Mouse (Mus musculus) adrenal gland, postnatal 25 days (tissue): ENCODE data around the gene Aldh3b2. TPM values are rescaled to one million over a fixed set of nuclear protein-coding genes. Genes with fewer than 3 reads are reported as not detected.
A peak's percentile ranks its signal among the peaks of the same experiment; 100 is the strongest.
"Not testable (repeated sequence)": the region's sequence is repeated elsewhere in the genome, so short reads cannot be mapped to it uniquely, and the experiment has no call there.

Experiments used
- DNase-seq: peaks from one replicate; pipeline ENCODE4 v3.0.0; 2021; ENCODE audit warnings: mixed read lengths
- total RNA-seq: library from RNA; stranded (reverse); gene quantifications from 2 replicates; pipeline ENCODE4 v1.2.3, GENCODE M21; 2021

The Aldh3b2 gene
- total RNA-seq, 1 experiment from 2014 or later, result 11.6 TPM

DNA sequence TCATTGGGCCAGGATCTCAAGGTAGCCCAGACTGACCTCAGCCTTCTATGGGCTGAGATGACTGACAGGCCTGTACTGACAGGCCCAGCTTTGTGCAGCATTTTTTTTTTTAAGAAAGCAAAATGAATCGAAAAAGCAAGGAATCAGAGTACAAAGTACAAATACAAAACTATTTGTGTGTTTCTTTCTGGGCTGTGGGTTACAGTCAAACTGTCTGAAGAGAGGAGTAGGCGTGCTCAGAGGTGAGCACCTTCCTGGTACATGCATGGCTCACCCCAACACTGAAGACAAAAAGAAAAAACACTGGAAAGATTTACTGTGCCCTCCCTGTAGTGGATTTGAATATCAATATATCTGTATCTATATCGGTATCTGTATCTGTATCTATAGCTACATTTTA lies 24.3 kb upstream of the Aldh3b2 start:
- DNase-seq, result no peak

GRCm38 (mm10) chr19:3948546-3948945 lies 23.6 kb upstream of the Aldh3b2 start:
- DNase-seq, result no peak

DNA sequence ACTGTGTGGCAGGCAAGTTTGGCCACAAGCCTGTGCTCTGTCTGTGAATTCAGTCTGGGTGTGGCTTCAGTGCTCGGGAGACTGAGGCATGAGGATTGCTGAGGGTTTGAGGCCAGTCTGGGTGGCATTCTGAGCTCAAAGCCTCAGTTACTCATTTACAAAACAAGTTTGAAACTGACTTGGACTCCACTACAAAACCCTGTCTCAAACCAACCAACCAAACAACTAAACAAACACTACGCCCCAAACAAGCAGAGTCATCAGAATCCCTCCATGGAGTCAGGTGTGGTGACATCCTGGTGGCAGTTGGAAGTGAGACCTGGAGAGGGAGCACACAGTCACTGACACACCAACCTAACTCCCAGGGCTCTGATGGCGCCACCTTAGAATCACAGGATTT lies 21.8 kb upstream of the Aldh3b2 start:
- DNase-seq, result no peak

GRCm38 (mm10) chr19:3951461-3951860 lies 20.7 kb upstream of the Aldh3b2 start:
- no peak for DNase-seq

DNA sequence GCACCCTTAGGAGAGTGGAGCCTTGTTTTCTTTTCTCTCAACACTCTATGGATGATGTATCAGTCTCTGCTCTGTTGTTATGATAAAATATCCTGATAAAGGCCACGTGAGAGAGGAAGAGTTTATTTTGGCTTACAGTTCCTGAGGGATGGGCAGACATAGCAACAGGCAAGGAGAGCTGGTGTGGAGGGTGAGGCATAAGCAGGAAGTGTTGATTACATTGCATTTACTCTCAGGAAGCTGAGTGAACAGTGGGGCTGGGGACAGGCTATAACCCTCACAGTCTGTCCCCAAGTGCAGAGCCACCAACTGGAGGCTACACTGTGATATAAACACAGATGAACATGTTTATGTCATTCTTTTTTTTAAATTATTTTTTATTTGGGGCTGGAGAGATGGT lies 20.0 kb upstream of the Aldh3b2 start:
- no peak for DNase-seq

DNA sequence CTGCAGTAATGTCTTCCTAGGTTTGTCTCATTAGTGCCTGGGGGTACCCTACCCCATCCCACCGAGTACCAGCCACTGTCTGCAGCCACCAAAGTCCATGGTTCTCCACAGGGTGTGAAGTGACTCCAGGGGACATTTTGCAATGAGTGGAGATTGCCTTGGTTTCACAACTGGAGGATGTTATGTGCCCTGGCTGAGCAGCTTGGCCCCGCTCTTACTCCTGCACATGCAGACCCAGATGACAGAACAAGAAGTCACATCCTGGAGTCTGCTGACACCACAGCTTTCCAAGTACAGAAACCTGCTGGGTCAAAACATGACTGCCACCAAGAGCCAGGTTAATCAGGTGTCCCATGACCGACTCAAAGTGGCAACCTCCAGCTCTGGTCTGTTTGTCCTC lies 17.1 kb upstream of the Aldh3b2 start:
- DNase-seq, result no peak

DNA sequence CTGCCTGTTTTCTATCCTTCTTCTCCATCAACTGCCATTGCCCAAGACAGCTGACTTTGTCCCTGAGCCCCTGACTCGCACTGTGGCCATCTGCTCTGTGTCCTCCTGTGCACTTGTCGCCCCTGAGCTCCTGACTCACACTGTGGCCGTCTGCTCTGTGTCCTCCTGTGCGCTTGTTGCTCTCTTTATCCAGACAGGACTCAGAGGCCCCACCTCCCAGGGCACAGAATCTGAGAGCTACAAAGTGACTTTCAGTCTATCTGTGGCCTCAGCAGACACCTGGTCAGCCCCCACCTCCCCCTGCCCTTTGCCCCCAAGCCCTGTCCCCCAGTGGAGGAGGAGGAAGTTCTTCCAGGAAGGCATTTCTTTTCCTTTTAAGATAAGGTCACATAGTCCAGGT lies 16.3 kb upstream of the Aldh3b2 start:
- DNase-seq, result no peak

DNA sequence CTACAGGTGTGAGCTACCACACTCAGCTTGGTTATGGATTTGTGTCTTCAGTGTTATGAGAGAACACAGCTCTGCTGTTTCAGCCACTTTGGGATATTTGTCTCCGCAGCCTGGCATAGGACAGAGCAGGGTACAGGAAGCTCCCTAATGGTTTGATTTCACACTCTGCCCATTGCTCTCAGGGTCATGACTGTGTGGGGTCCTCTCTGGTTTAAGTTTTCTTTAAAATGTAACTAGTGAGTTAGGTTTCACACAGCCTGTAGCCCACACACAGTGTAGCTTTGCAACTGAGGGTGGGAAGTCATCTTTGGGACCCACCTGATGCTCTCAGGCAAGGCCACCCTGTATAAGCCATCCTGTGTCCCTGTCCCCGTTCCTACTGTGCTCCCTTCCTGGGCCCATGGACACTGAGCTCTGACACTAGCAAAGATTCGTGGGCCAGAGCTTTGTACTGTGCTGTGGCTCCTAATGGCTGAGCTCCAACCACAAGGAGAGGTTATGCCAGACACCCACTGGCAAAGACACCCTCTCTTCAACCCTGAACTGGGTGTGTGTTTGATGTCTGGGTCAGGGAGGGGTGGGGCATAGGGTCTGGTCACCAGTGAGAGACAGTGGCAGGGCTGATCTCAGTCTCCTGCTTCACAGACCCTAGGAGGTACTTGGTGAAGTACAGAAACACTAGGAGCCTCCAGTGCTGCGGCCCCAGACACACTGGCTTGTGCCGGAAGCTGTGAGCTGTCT lies 14.7 kb upstream of the Aldh3b2 start:
- not testable (repeated sequence) for DNase-seq

DNA sequence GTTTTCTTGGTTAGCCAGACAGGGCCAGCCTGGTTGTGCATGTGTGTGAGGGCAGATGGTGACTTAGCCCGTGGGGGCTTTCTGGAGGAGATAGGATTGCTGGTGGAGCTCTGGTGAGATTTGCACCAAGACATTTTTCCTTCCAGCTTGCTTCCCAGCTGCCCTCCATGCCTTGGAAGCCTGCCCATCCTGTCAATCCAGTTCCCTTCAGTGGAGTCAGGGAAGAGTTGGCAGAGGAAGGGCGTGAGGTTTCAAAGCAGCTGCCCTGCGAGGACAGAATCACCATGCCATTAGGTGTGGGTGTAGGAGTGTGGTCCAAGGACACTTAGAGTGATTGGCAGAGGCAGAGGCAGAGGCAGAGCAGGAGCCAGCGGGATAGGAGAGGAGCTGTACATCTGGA lies 13.7 kb upstream of the Aldh3b2 start, which contains the start of gene Aldh3b3:
Gene Aldh3b3, plus strand, starts transcription at position 176 of the 400 bp plus-strand sequence.
- DNase-seq, result no peak

- DNase-seq, result no peak
Measured at GRCm38 (mm10) chr19:3959030-3959429, 13.1 kb upstream of the Aldh3b2 start.

- no peak for DNase-seq
Measured at GRCm38 (mm10) chr19:3960211-3960610, 11.9 kb upstream of the Aldh3b2 start.

GRCm38 (mm10) chr19:3961805-3962204 lies 10.3 kb upstream of the Aldh3b2 start:
- not testable (repeated sequence) for DNase-seq

GRCm38 (mm10) chr19:3962469-3962868 lies 9.7 kb upstream of the Aldh3b2 start:
- no peak for DNase-seq

GRCm38 (mm10) chr19:3964030-3964429 lies 8.1 kb upstream of the Aldh3b2 start:
- no peak for DNase-seq

DNA sequence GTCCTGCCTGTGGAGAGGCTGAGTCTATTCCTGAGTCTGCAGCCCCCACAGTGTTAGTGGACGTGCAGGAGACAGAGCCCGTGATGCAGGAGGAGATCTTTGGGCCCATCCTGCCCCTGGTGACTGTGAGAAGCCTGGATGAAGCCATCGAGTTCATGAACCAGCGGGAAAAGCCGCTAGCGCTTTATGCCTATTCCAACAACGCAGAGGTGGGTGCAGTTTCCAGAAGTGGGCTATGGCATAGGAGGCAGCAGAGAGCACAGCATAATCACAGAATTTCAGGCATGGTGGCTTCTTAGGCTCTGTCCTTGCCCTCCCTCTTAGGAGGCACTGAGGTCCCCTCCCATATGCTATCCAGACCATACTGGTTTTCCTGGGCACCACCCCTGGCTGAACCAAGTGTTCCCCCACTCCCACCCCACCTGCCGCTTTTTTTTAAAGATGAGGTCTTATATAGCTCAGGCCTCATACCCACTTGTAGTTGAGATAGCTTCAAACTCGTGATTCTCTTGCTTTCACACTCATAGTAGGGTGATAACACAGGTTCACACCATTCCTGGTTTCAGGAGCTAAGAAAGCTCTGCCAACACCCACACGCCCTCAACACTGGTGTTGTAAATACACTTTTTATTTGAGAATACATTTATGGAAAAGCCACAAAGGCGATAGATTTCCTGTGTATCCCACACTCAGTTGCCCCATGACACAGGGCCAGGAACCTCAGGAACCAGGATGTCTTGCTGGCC lies 5.6 kb upstream of the Aldh3b2 start:
- DNase-seq, result no peak

- no peak for DNase-seq
Measured at GRCm38 (mm10) chr19:3967258-3967657, 4.9 kb upstream of the Aldh3b2 start.

DNA sequence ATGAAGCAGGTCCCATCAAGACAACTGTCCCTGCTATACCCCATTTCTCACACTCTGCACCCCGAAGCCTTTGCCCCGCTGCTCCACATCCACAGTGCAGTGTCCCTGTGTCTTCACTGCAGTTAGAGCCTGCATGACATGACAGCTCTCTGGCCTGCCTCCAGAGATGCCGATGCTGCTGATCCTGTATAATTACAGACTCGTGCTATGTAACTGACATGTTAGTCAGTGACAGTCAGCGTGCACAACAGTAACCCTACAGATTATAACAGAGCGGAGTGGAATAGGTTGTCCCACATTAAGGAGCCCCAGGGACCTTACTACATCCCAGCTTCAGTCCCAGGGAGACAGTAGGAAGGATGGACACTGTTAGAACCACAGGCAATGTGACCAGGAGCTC lies 2.5 kb downstream of the Aldh3b2 start:
- not testable (repeated sequence) for DNase-seq

DNA sequence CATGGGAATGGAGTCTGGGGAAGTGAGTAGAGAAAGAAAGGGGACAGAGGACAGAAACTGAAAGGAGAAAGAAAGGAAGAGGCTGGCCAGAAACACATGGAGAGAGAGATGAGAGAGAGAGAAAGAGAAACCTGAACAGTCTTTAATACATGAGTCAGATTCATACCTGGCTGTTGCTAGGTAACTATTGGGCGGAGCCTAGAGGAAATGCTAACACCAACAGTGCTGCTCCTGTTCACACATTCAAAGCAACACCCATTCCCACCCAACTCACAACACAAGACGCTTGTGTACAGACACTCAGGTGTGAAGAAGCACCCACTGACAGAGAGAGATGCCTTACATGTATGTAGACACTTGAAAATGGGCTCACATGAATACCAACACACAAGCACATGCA lies 3.7 kb downstream of the Aldh3b2 start:
- no peak for DNase-seq

- DNase-seq, result peak; percentile 63
Measured at GRCm38 (mm10) chr19:3980309-3980708, 8.2 kb downstream of the Aldh3b2 start.

DNA sequence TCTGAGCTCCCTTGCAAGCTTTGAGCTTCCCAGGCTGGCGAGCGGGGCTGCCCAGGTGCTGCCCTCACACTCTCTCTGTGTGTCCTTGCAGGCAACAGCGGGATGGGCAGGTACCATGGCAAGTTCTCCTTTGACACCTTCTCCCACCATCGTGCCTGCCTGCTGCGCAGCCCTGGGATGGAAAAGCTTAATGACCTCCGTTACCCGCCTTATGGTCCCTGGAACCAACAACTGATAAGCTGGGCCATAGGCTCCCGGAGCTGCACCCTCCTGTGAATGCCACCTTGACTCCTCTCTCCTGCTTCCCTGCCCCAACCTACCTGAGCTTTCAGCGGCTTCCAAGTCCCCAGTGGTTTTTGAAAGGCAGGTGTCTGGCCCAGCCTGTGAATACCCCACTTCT lies 8.8 kb downstream of the Aldh3b2 start:
- DNase-seq, result no peak

DNA sequence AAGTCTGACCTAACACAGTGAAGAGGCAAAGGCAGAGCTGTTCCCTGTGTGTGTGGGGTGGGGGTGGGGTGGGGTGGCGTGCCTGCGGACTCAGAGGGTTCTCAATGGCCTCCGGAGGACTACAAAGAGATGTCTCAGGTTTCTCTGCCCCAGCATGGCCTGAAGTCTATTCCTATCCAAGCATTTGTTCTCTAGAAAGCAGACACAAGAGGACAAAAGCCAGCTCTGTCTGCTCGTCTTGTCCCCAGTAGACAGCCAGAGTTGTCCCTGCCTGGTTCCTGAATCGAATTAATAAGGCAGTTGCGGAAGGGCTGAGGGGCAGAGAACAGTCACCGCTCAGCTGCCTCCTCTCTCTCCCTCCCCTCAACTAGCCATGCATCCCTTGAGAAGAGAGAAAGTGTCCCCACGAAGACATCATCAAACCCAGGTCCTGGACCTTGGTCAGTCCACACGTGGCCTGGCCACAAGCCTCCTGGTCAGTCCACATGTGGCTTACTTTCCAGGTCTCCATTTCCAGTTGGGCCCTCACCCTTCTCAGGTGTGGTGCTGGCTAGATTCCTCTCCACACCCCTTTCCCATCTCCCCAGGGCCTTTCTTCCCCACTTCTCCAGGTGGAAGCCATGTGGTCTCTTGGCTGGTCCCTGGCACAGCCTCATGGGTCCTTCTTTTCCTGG lies 11.5 kb downstream of the Aldh3b2 start:
- DNase-seq, result no peak

GRCm38 (mm10) chr19:3985261-3985681 lies 13.1 kb downstream of the Aldh3b2 start:
- DNase-seq, result peak; percentile 55

DNA sequence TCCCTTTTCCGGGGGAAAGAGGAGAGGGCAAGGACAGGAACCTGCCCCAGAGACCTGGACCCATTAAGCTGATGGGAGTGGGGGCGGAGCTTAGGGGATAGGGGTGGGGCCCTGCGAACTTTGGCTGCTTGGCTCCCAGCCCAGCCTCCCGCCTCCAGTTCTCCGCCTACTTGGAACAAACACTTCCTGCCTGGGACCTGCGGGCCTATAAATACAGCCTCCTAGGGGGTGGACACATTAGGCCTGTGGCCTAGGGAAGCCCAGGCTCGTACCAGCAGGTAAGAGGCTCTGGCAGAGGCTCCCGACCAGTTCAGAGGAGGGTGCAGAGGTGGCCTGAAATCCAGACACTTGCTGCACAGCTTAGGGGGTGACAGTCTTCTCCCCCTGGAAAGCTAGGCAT lies 14.2 kb downstream of the Aldh3b2 start, which contains the start of gene Acy3:
Gene Acy3, plus strand, starts transcription at position 237 of the 400 bp plus-strand sequence.
- peak; percentile 87 for DNase-seq
